Mouse (Mus musculus): ENCODE results near the gene Setx. TPM values are rescaled to one million over a fixed set of nuclear protein-coding genes. Genes with fewer than 3 reads are reported as not detected.

Gene Setx
- total RNA-seq, 2 experiments from 2014 or later: 19.2 to 24.1 TPM

DNA sequence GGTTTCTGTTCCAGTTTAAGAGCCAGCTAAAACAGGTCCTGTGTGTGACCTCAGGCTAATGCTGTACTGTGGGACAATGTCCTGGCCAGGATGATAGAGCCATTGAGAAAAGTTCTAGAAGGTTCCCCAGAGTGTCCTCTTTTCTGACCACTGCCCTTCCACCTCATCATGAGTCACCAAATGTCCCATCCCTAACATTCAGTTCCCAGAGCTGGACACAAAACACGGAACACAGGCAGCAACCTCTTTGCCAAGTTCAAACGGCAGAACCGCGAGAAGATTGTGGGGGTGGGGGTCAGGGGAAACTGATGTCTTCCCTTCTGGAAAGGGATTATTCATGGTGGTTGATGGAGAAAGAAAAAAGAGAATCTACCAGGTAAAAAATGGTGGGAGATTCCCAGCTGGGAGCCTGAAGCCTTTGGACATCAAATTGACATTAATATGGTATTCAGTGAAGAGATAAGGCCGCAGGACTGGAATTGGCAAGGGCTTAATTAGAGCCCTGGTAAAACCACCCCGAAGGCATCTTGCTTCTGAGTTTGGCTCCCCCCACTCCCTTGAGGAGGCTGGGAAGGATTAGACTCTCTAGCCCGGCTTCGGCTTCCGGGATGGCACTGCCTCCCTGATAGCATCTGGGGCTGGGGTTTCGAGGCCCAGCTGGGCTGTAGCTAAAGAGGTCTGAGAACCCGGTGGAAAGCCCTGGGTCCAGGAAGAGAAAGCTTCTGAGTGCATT lies 77.4 kb downstream of the Setx start:
- no peak for DNase-seq
- intact Hi-C loops (cut with DNase I; ENCODE audit: low total_unique reads): loop anchor here (5.0 kb wide), 2 partner anchors 36 to 351 kb away; no protein-coding TSS in a partner anchor

DNA sequence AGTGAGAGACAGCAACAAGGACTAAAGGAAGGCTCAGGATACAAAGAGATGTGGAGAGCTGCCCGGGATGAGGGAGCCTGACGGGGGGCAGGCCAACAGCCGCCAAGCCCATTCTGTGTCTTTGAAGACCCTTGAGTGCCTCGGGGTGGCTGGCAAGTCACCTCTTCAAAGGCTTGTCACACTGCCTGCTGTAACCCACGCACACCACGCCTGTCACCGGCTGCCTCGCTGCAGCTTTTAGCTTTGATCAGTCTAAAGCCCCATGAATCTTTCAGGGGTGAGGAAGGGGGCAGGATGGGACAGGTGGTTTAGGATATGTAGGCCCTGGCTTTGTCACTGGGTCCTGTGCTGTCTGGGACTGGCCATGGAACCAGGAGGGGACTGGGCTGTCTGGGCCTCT lies 82.2 kb downstream of the Setx start:
- no peak for DNase-seq
- intact Hi-C loops (cut with DNase I; ENCODE audit: low total_unique reads): no loop called here

DNA sequence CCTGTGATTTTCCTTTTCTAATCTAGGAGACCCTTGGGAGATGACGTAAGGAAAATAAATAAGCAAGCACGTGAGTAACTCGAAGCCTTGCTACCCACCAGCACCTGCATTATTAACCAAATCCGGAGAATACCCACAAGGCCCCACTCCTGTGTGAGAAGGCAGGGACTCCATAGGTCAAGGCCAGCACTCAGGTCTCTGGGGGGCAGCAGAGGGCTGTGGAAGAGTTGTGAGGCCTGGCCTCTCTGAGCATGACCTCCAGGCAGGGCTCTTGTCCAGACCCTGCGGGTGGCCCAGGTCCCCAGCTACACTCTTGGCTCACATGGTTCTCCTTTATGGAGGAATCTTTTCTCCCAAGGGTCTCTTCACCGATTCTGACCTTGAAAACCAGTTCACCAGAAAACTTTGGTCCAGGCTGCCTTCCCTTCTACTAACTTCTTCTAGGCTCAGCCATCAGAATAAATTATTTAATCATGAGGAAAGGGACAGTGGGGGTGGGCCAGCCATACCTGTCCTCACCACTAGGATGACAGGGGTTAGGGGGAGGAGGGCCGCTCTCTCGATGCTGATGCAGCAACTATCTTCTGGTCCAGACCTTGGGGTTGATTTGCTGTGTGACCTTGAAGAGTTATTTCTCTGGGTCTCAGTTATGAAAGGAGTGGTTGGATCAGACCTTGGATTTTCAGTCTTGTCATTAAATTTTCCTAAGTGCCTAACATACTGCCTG lies 92.5 kb downstream of the Setx start:
- intact Hi-C loops (cut with DNase I; ENCODE audit: low total_unique reads): no loop called here
- peak; percentile 84 for DNase-seq

DNA sequence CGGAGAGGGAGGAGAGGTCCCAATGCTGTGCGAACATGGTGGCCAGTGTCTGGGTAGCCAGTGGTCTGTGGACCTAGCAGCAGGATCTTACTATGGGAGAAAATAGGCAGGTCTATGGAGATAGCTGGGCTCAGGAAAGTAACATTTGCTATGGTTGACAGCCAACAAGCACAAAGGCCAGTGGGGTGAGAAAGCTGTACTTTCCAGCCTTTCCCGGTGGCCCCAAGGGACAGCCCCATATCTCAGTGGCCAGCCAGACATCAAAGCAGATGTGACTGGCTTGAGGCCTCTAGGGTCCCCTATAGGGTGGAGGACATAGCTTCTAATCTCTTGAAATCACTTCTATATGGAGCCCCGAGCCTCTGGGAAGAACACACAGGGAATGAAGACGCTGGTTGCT lies 93.1 kb downstream of the Setx start:
- intact Hi-C loops (cut with DNase I; ENCODE audit: low total_unique reads): no loop called here
- DNase-seq: no peak

DNA sequence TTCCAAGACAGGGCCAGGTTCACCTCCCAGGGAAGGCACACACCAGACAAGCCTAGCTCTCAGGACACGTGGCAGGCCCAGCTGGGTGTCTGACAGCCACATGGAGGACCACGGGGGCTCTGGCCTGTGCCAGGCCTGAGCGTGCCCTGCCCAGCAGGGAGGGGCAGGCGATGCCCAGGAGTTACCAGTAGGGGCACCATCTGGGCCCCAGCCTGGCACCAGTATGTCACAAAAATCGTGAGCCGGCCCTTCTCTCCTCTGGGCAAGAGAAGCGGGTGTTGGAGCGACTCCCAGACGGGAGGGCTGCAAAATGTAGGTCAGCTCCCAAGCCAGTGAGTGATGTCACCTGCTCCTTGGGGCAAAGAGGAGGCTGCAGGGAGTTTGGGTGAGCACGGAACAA lies 93.9 kb downstream of the Setx start:
- intact Hi-C loops (cut with DNase I; ENCODE audit: low total_unique reads): no loop called here
- DNase-seq: peak; percentile 88

DNA sequence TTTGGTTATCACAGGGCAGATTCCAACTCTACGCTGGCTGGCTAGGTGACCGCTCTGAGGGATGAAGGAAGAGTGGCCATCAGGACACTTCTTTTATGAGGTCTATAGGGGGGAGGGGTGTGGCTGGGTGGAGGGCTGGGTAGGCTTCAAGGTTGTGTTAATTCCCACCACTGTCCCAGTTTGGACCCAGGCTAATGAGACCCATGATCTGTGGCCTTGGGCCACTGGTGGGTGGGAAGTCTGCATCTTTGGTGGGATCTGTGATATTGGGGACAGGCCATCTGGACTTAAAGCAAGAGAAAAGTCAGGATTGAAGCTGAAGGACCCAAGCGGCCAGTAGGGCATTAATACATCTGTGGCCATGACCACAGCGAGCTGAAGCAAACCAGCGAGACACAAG lies 94.8 kb downstream of the Setx start:
- DNase-seq: no peak
- intact Hi-C loops (cut with DNase I; ENCODE audit: low total_unique reads): no loop called here

DNA sequence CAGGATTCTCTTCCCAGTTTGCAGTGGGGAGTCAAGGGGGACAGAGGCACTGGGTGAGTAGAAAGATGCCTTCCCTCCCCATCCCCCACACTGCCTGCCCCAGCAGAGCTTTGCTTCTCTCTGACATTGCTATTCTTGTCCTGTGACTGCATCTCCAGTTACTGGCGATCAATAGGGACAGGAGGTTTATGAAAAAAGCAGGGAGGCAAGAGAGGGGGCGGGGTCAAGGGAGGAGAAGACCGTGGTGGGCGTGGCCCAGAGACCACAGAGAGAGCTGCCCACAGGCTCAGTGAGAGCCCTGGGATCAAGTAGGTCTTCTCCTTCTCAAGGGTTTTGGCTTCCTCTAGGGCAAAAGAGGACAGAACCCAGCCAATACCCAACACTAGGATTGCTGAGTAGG lies 98.3 kb downstream of the Setx start:
- intact Hi-C loops (cut with DNase I; ENCODE audit: low total_unique reads): no loop called here
- peak; percentile 42 for DNase-seq

DNA sequence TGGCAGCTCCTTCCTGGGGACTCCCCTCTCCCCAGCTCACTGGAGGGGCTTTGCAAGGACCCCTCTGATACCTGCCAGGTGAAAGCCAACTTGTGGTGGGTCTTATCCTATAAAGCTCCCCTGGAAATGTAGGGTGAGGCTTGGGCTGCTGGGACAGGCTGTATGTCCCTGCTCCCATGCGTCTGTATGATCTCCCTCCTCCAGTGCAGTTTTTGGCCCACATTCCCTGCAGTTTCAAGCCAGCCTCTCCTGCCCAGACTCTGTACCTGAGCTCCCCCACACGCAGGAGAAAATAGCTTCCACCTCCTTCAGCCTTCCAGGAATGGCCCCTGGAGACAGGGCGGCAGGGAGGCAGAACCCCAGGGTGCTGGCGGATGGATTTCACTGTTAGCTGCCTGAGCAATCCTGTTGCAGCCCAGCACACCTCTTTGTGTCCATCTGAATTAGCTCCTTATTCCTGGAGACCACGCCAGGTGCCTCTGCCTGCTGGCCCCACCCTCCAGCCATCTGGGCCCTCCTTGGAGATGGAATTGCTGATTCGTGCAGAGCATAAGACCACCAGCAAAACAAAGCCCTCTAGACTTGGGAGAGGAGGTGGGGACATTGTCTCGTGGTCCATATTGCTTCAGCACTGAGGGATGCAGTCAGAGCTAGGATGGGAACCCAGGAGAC lies 99.7 kb downstream of the Setx start:
- no peak for DNase-seq
- intact Hi-C loops (cut with DNase I; ENCODE audit: low total_unique reads): no loop called here

DNA sequence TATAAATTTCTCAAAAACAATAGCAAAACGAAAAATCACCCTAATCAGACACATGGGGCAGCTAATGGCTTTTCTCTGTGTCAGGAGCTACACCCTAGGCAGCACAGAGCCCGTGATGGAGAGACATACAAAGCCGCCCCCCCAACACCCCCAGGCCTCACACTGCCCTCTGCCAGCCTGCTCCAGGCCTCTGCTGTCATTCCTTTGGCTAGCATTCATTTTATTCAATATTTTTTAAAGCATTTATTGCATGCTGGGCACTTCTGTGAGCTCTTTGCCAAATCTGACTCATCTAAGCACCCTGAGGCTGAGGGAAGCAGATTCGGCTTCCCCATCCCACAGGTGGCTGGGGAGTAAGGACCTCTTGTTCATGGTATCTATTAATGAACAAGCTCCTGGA lies 102.7 kb downstream of the Setx start:
- intact Hi-C loops (cut with DNase I; ENCODE audit: low total_unique reads): no loop called here
- no peak for DNase-seq

DNA sequence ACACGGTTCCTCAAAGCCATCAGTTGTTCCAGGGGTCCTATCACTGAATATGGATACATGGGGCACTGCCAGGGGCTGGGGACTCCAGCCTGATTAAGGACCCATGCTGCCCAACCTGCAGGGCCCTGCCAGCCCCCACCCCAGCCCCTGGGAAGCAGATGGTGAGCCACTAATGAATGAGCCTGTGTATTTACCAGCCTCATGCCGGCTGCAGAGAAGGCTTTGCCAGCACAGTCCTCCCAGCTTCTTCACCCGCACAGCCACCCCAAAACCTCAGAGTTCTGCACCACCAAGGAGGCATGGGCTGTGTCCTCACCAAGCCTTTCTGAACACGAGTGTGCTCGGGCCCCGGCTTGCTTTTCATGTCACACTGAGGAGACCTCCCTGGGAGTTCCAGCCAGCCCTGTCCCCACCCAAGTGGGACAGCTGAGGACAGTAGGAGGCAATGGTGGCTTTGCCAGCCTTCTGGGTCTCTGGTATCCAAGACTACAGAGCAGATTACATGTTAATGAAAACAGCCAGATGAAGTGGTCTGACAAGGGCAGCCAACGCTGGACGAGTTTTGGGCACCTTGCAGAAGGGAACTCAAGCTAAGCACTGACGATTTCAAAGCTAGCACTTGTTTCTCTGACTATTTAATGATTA lies 106.3 kb downstream of the Setx start:
- no peak for DNase-seq
- intact Hi-C loops (cut with DNase I; ENCODE audit: low total_unique reads): no loop called here

Other genes starting within 250 kb of the Setx start
- not detected for gene Barhl1, start 207.5 kb upstream of the Setx start, total RNA-seq (2021)
- gene Cfap77, start 69.1 kb upstream of the Setx start, total RNA-seq (2021): not detected
- 1 to 10 TPM; 3.2 to 3.5 TPM for gene Ttf1, start 63.9 kb upstream of the Setx start, total RNA-seq (2021)
- gene Ntng2, start 128.8 kb downstream of the Setx start, total RNA-seq (2021): 10 to 100 TPM; 24.2 to 28.2 TPM
- gene Med27, start 222.6 kb downstream of the Setx start, total RNA-seq (2021): 10 to 100 TPM; 12.7 to 14.4 TPM